Mouse (Mus musculus): ENCODE data around the gene 3110082I17Rik. TPM values are rescaled to one million over a fixed set of nuclear protein-coding genes. Genes with fewer than 3 reads are reported as not detected.

The 3110082I17Rik gene
- total RNA-seq, 2 experiments from 2014 or later = 17.1 to 18.1 TPM

DNA sequence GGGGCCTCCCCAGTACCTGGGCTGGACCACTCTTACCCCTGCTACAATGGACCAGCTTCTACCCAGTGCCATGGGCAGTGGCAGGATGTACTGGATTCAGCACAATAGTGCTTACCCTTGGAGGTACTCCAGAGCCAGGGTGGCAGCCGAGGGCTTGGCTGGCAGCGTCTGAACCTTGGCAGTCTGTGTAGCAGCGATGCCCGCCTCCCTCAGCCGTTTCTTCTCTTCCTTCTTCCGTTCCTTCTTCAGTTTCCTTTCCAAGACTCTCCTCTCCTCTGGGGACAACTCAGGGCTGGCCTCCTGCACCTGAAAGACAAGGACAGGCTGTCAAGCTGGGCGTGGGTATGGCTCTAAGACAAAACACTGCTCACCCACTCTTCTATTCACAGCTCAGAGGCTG is 96.5 kb downstream of the 3110082I17Rik start:
- Histone ChIP-seq H3K4me3 (no peak overlapping the region), H3K27ac (peak overlapping the region; percentile 91)
- no peak for TF ChIP-seq CTCF (conservative IDR thresholded peaks at IDR 0.05)
- DNase-seq (ENCODE audit: low spot score in 2 of 2) = no peak

GRCm38 (mm10) chr5:139359244-139359643 is 101.1 kb downstream of the 3110082I17Rik start:
- Histone ChIP-seq H3K4me3 (no peak overlapping the region), H3K27ac (peak overlapping the region; percentile 73)
- no peak for DNase-seq (ENCODE audit: low spot score in 2 of 2)
- no peak for TF ChIP-seq CTCF (conservative IDR thresholded peaks at IDR 0.05)

GRCm38 (mm10) chr5:139358653-139359052 is 101.7 kb downstream of the 3110082I17Rik start:
- peak overlapping the region; percentile 73 for H3K27ac ChIP-seq
- no peak for DNase-seq (ENCODE audit: low spot score in 2 of 2)
- no peak overlapping the region for H3K4me3 ChIP-seq
- TF ChIP-seq CTCF (conservative IDR thresholded peaks at IDR 0.05) = peak; percentile 77

DNA sequence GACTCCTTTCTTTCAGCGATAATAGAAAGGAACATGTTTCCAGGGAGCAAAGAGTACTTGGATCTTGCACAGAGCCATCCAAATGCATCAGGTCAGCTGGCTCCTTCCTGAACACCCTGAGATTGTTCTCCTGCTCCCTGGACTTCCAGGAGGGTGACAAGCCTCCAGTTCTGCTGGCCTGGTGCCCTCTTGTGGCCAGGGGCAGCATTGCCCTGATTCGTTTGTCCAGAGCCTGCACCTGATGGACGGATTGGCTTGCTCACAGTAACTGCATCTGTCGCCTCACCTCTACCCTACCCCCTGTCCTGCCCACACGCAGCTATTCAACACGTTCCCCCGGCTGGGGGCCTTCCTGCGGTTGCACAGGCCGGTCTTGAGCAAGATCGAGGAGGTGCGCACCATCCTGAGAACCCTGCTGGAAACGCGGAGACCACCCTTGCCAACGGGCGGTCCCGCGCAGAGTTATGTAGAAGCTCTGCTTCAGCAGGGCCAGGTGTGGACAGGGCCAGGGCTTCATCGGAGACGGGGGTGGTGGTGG is 105.0 kb downstream of the 3110082I17Rik start:
- TF ChIP-seq CTCF (conservative IDR thresholded peaks at IDR 0.05) = peak; percentile 95
- peak; percentile 76 to 87 for DNase-seq (ENCODE audit: low spot score in 2 of 2)

DNA sequence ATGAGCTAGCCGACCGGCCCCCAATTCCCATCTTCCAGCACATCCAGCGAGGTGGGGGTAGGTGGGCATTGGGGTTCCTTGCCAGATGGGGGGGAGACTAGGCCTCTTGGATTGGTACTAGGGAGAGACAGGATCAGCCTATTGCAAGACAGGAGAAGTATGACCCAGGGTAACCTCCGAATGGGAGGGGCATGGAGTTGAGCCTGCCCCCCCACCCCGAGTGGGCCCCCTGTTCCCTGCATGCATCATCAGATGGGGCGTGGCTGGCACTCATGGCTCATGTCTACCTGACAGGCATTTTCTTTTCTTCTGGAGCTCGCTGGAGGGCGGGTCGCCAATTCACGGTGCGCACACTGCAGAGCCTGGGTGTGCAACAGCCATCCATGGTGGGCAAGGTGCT is 106.4 kb downstream of the 3110082I17Rik start:
- DNase-seq (ENCODE audit: low spot score in 2 of 2) = no peak
- Histone ChIP-seq H3K27ac (no peak overlapping the region), H3K4me3 (no peak overlapping the region)
- no peak for TF ChIP-seq CTCF (conservative IDR thresholded peaks at IDR 0.05)

More for the DNA sequence above, 105.0 kb downstream of the 3110082I17Rik start:
- H3K27ac ChIP-seq = no peak overlapping the region
- H3K4me3 ChIP-seq = no peak overlapping the region

DNA sequence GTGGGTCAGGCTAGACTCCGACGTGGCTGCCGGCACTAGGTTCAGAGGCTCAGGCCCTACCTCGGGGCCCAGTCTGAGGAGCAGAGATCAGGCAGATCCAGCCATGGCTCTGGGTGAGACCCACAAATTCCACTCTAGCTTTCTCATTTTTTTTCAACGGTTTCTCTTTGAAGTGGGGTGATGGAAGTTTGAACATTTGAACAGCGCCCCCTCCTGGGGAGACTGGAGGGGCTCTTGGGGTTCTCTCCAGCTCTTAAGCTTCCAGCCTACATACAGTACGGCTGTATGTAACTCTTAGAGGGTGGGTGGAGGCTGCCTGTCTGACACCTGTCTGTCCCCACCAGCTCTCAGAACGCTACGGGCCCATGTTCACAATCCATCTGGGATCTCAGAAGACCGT is 106.8 kb downstream of the 3110082I17Rik start:
- Histone ChIP-seq H3K27ac (no peak overlapping the region), H3K4me3 (no peak overlapping the region)
- DNase-seq (ENCODE audit: low spot score in 2 of 2) = peak in 1 of 2 experiments; percentile 42
- TF ChIP-seq CTCF (conservative IDR thresholded peaks at IDR 0.05) = peak; percentile 75

GRCm38 (mm10) chr5:139352317-139352716 is 108.0 kb downstream of the 3110082I17Rik start, which contains the start of gene Cyp2w1:
TSS of gene Cyp2w1 (plus strand) at chr5:139352617.
- no peak within 1 kb of the TSS for H3K4me3 ChIP-seq
- no peak within 1 kb of the TSS for H3K27ac ChIP-seq
- DNase-seq (ENCODE audit: low spot score in 2 of 2) = no peak
- TF ChIP-seq CTCF (conservative IDR thresholded peaks at IDR 0.05) = no peak

DNA sequence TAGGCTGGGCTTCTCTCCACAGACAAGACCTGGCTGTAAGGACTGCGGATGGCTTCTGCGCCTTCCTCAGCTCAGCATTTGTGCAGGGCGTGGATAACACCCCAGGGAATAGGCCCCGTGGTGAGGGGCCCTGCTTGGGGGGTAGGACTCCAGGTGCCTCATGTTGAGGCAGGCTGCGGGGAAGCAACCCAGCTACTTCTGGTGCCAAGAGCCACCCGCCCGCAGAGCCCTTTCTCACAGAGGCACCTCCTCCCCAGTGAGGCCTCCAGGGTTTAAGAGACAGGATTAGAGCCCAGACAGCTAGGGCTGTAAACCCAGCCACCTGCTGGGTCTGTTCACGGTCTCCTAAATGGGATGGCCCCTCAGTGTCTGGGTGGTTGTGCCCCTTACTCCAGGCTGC is 108.7 kb downstream of the 3110082I17Rik start:
- no peak for DNase-seq (ENCODE audit: low spot score in 2 of 2)
- no peak overlapping the region for H3K4me3 ChIP-seq
- no peak for TF ChIP-seq CTCF (conservative IDR thresholded peaks at IDR 0.05)
- no peak overlapping the region for H3K27ac ChIP-seq

- no peak within 1 kb of the TSS for H3K4me3 ChIP-seq
- H3K27ac ChIP-seq = no peak within 1 kb of the TSS
- no peak for TF ChIP-seq CTCF (conservative IDR thresholded peaks at IDR 0.05)
- DNase-seq (ENCODE audit: low spot score in 2 of 2) = no peak
Observed at GRCm38 (mm10) chr5:139351134-139351533, 109.2 kb downstream of the 3110082I17Rik start, which contains the start of gene Cox19. TSS of gene Cox19 (minus strand) at chr5:139351418.

DNA sequence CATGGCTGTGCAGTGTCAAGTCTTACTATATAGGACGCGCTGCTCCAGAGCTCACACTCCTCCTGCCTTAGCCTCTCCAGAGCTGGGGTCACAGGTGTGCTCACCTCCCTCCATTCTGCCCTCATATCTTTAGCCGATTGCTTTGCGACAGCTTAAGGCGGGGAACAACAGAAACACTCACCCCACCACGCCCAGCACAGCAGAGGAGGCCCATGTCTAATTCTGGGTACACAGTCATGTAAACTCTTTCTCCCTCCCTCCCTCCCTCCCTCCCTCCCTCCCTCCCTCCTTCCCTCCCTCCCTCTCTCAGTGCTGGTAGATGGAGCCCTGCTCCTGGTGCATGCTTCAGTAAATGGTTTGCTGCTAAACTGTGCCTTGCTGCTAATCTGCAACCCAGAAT is 110.6 kb downstream of the 3110082I17Rik start:
- Histone ChIP-seq H3K27ac (no peak overlapping the region), H3K4me3 (no peak overlapping the region)
- TF ChIP-seq CTCF (conservative IDR thresholded peaks at IDR 0.05) = no peak
- DNase-seq (ENCODE audit: low spot score in 2 of 2) = no peak

DNA sequence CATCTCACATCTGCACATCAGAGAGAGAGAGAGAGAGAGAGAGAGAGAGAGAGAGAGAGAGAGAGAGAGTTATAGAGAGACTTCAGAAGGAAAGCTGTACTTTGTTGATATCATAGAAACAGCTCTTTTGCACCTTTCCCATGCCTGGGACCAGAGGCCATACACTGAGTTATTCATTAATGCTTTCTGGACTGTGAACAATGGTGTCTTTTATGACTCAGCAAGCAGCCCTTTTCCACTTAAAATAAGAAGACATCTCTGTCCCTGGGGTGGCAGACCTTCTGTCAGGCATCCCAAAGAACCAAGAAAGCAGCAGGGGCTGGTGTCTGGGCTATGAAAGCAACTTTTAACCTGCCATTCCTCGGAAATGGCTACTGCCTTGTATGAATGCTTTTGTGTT is 113.1 kb downstream of the 3110082I17Rik start:
- Histone ChIP-seq H3K4me3 (no peak overlapping the region), H3K27ac (no peak overlapping the region)
- no peak for TF ChIP-seq CTCF (conservative IDR thresholded peaks at IDR 0.05)
- DNase-seq (ENCODE audit: low spot score in 2 of 2) = no peak

DNA sequence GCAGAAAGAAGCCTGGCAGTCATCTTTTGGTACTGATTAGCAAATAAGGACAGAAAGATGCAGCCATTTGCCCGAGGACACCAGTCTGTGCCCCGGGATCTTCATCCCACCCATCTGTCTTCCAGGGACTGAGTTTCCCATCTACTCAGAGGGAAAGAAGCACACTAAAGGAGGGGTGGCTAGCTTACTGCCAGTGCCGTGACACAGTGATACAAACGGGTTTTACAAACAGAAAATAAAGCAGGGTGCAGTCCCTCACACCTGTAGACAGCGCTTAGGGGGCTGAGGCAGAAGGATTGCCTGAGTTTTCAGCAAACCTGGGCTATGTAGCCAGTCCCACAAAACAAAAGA is 115.0 kb downstream of the 3110082I17Rik start:
- no peak for DNase-seq (ENCODE audit: low spot score in 2 of 2)
- H3K4me3 ChIP-seq = peak overlapping the region; percentile 76
- H3K27ac ChIP-seq = peak overlapping the region; percentile 77
- TF ChIP-seq CTCF (conservative IDR thresholded peaks at IDR 0.05) = no peak

GRCm38 (mm10) chr5:139344687-139345363 is 115.5 kb downstream of the 3110082I17Rik start:
- Histone ChIP-seq H3K27ac (peak overlapping the region; percentile 92), H3K4me3 (peak overlapping the region; percentile 76)
- peak; percentile 90 to 92 for DNase-seq (ENCODE audit: low spot score in 2 of 2)
- peak; percentile 15; the same call in 1 of the 2 replicates for TF ChIP-seq CTCF (conservative IDR thresholded peaks at IDR 0.05)
